Mouse (Mus musculus): ENCODE measurements around the gene Dhodh. TPM values are rescaled to one million over a fixed set of nuclear protein-coding genes. Genes with fewer than 3 reads are reported as not detected.
A peak's percentile ranks its signal among the peaks of the same experiment; 100 is the strongest.

The Dhodh gene
- polyA plus RNA-seq, 1 experiment from 2014 or later, result 34.3 TPM

- 71% methylated on average over 5 of the region's 5 CpGs for WGBS
- H3K27me3 ChIP-seq (replicated peaks; ENCODE audit: control insufficient read depth, insufficient read depth, low read length), result no peaks in the 10 kb centered on the region
- H3K4me2 ChIP-seq (ENCODE audit: low read length), result no peak overlapping the region
- H3K4me1 ChIP-seq (ENCODE audit: control insufficient read depth, insufficient read depth, low read depth, low read length), result no peaks in the 10 kb centered on the region
- no peaks in the 10 kb centered on the region for H3K36me3 ChIP-seq (ENCODE audit: control insufficient read depth, insufficient read depth, low read length)
- no peak overlapping the region for H3K9ac ChIP-seq (ENCODE audit: low read depth, low read length)
- H3K9me3 ChIP-seq (ENCODE audit: control insufficient read depth, low read length), result no peaks in the 10 kb centered on the region
- no peak overlapping the region for H3K4me3 ChIP-seq (ENCODE audit: low read length)
- no peak overlapping the region for H3K27ac ChIP-seq (ENCODE audit: low read depth, low read length)
- ATAC-seq, result no peak
Observed at GRCm38 (mm10) chr8:109632498-109632897, 24.0 kb upstream of the Dhodh start.

GRCm38 (mm10) chr8:109628638-109629037 lies 20.2 kb upstream of the Dhodh start:
- ATAC-seq, result no peak
- H3K4me3 ChIP-seq (ENCODE audit: low read length), result no peak overlapping the region
- no peaks in the 10 kb centered on the region for H3K4me1 ChIP-seq (ENCODE audit: control insufficient read depth, insufficient read depth, low read depth, low read length)
- no peak overlapping the region for H3K9ac ChIP-seq (ENCODE audit: low read depth, low read length)
- H3K9me3 ChIP-seq (ENCODE audit: control insufficient read depth, low read length), result peaks cover 2% of the 10 kb centered on the region; the same call in 1 of the 2 replicates
- no peaks in the 10 kb centered on the region for H3K36me3 ChIP-seq (ENCODE audit: control insufficient read depth, insufficient read depth, low read length)
- WGBS, result 69% methylated on average over 6 of the region's 6 CpGs
- H3K27me3 ChIP-seq (replicated peaks; ENCODE audit: control insufficient read depth, insufficient read depth, low read length), result no peaks in the 10 kb centered on the region
- no peak overlapping the region for H3K4me2 ChIP-seq (ENCODE audit: low read length)
- H3K27ac ChIP-seq (ENCODE audit: low read depth, low read length), result no peak overlapping the region

- 91% methylated on average over 3 of the region's 3 CpGs for WGBS
- Histone ChIP-seq H3K9me3 (ENCODE audit: control insufficient read depth, low read length) (no peaks in the 10 kb centered on the region), H3K4me1 (ENCODE audit: control insufficient read depth, insufficient read depth, low read depth, low read length) (no peaks in the 10 kb centered on the region), H3K9ac (ENCODE audit: low read depth, low read length) (no peak overlapping the region), H3K4me2 (ENCODE audit: low read length) (no peak overlapping the region), H3K36me3 (ENCODE audit: control insufficient read depth, insufficient read depth, low read length) (no peaks in the 10 kb centered on the region), H3K27me3 (replicated peaks; ENCODE audit: control insufficient read depth, insufficient read depth, low read length) (no peaks in the 10 kb centered on the region), H3K27ac (ENCODE audit: low read depth, low read length) (no peak overlapping the region), H3K4me3 (ENCODE audit: low read length) (no peak overlapping the region)
- ATAC-seq, result no peak
Observed at GRCm38 (mm10) chr8:109615569-109615968, 7.1 kb upstream of the Dhodh start.

GRCm38 (mm10) chr8:109614243-109615210 lies 6.1 kb upstream of the Dhodh start, which contains the start of gene Pkd1l3:
Pkd1l3 (plus strand) TSS chr8:109614517.
- peak within 1 kb of the TSS; percentile 4; the same call in 1 of the 2 replicates for H3K4me2 ChIP-seq (ENCODE audit: low read length)
- H3K27me3 ChIP-seq (replicated peaks; ENCODE audit: control insufficient read depth, insufficient read depth, low read length), result no peaks in the 10 kb centered on the region
- H3K4me3 ChIP-seq (ENCODE audit: low read length), result no peak within 1 kb of the TSS
- ATAC-seq, result no peak
- no peaks in the 10 kb centered on the region for H3K9me3 ChIP-seq (ENCODE audit: control insufficient read depth, low read length)
- WGBS, result 58% methylated on average over 27 of the region's 27 CpGs
- H3K4me1 ChIP-seq (ENCODE audit: control insufficient read depth, insufficient read depth, low read depth, low read length), result no peaks in the 10 kb centered on the region
- no peaks in the 10 kb centered on the region for H3K36me3 ChIP-seq (ENCODE audit: control insufficient read depth, insufficient read depth, low read length)
- no peak within 1 kb of the TSS for H3K27ac ChIP-seq (ENCODE audit: low read depth, low read length)
- no peak within 1 kb of the TSS for H3K9ac ChIP-seq (ENCODE audit: low read depth, low read length)

GRCm38 (mm10) chr8:109609153-109609502 lies 655 bp upstream of the Dhodh start:
- WGBS, result 20% methylated on average over 5 of the region's 5 CpGs
- Histone ChIP-seq H3K36me3 (ENCODE audit: control insufficient read depth, insufficient read depth, low read length) (no peaks in the 10 kb centered on the region; the same call in 1 of the 2 replicates), H3K4me2 (ENCODE audit: low read length) (peak overlapping the region; percentile 76), H3K9me3 (ENCODE audit: control insufficient read depth, low read length) (no peaks in the 10 kb centered on the region), H3K4me3 (ENCODE audit: low read length) (peak overlapping the region; percentile 59), H3K27me3 (replicated peaks; ENCODE audit: control insufficient read depth, insufficient read depth, low read length) (no peaks in the 10 kb centered on the region), H3K27ac (ENCODE audit: low read depth, low read length) (peak overlapping the region; percentile 94), H3K4me1 (ENCODE audit: control insufficient read depth, insufficient read depth, low read depth, low read length) (peaks cover 11% of the 10 kb centered on the region), H3K9ac (ENCODE audit: low read depth, low read length) (peak overlapping the region; percentile 75)
- no peak for ATAC-seq

GRCm38 (mm10) chr8:109607650-109608049 lies 823 bp downstream of the Dhodh start:
- H3K4me2 ChIP-seq (ENCODE audit: low read length), result peak overlapping the region; percentile 89
- H3K4me1 ChIP-seq (ENCODE audit: control insufficient read depth, insufficient read depth, low read depth, low read length), result peaks cover 11% of the 10 kb centered on the region
- peak overlapping the region; percentile 94; the same call in 1 of the 2 replicates for H3K27ac ChIP-seq (ENCODE audit: low read depth, low read length)
- no peaks in the 10 kb centered on the region for H3K27me3 ChIP-seq (replicated peaks; ENCODE audit: control insufficient read depth, insufficient read depth, low read length)
- H3K4me3 ChIP-seq (ENCODE audit: low read length), result peak overlapping the region; percentile 59
- no peaks in the 10 kb centered on the region for H3K9me3 ChIP-seq (ENCODE audit: control insufficient read depth, low read length)
- no peak for ATAC-seq
- peaks cover 4% of the 10 kb centered on the region; the same call in 1 of the 2 replicates for H3K36me3 ChIP-seq (ENCODE audit: control insufficient read depth, insufficient read depth, low read length)
- 12% methylated on average over 12 of the region's 12 CpGs for WGBS
- H3K9ac ChIP-seq (ENCODE audit: low read depth, low read length), result peak overlapping the region; percentile 66

- Histone ChIP-seq H3K36me3 (ENCODE audit: control insufficient read depth, insufficient read depth, low read length) (peaks cover 4% of the 10 kb centered on the region; the same call in 1 of the 2 replicates), H3K27ac (ENCODE audit: low read depth, low read length) (no peak overlapping the region), H3K4me3 (ENCODE audit: low read length) (no peak overlapping the region), H3K9me3 (ENCODE audit: control insufficient read depth, low read length) (no peaks in the 10 kb centered on the region), H3K4me2 (ENCODE audit: low read length) (no peak overlapping the region), H3K27me3 (replicated peaks; ENCODE audit: control insufficient read depth, insufficient read depth, low read length) (no peaks in the 10 kb centered on the region), H3K4me1 (ENCODE audit: control insufficient read depth, insufficient read depth, low read depth, low read length) (peaks cover 11% of the 10 kb centered on the region), H3K9ac (ENCODE audit: low read depth, low read length) (no peak overlapping the region)
- no peak for ATAC-seq
- 83% methylated on average over 2 of the region's 2 CpGs for WGBS
Observed at GRCm38 (mm10) chr8:109606725-109607124, 1.7 kb downstream of the Dhodh start.

GRCm38 (mm10) chr8:109595854-109596253 lies 12.6 kb downstream of the Dhodh start:
- Histone ChIP-seq H3K4me3 (ENCODE audit: low read length) (no peak overlapping the region), H3K36me3 (ENCODE audit: control insufficient read depth, insufficient read depth, low read length) (peaks cover 6% of the 10 kb centered on the region)

GRCm38 (mm10) chr8:109593117-109593788 lies 15.2 kb downstream of the Dhodh start:
- H3K27me3 ChIP-seq (replicated peaks; ENCODE audit: control insufficient read depth, insufficient read depth, low read length), result no peaks in the 10 kb centered on the region
- no peak overlapping the region for H3K4me2 ChIP-seq (ENCODE audit: low read length)
- H3K9me3 ChIP-seq (ENCODE audit: control insufficient read depth, low read length), result no peaks in the 10 kb centered on the region
- peaks cover 6% of the 10 kb centered on the region for H3K36me3 ChIP-seq (ENCODE audit: control insufficient read depth, insufficient read depth, low read length)
- H3K4me3 ChIP-seq (ENCODE audit: low read length), result no peak overlapping the region
- no peaks in the 10 kb centered on the region for H3K4me1 ChIP-seq (ENCODE audit: control insufficient read depth, insufficient read depth, low read depth, low read length)
- H3K9ac ChIP-seq (ENCODE audit: low read depth, low read length), result no peak overlapping the region
- 76% methylated on average over 6 of the region's 6 CpGs for WGBS
- no peak for ATAC-seq
- no peak overlapping the region for H3K27ac ChIP-seq (ENCODE audit: low read depth, low read length)

More at GRCm38 (mm10) chr8:109595854-109596253, 12.6 kb downstream of the Dhodh start:
- Histone ChIP-seq H3K4me1 (ENCODE audit: control insufficient read depth, insufficient read depth, low read depth, low read length) (no peaks in the 10 kb centered on the region), H3K27ac (ENCODE audit: low read depth, low read length) (no peak overlapping the region), H3K4me2 (ENCODE audit: low read length) (no peak overlapping the region), H3K9ac (ENCODE audit: low read depth, low read length) (no peak overlapping the region), H3K27me3 (replicated peaks; ENCODE audit: control insufficient read depth, insufficient read depth, low read length) (no peaks in the 10 kb centered on the region), H3K9me3 (ENCODE audit: control insufficient read depth, low read length) (no peaks in the 10 kb centered on the region)
- 50% methylated on average over 8 of the region's 8 CpGs for WGBS
- no peak for ATAC-seq
